Mouse (Mus musculus): Measurements from ENCODE around the gene Dnpep.

GRCm38 (mm10) chr1:75292476-75293330 lies 25.1 kb downstream of the Dnpep start:
- TF ChIP-seq EP300 (IDR thresholded peaks at IDR 0.05; ENCODE audit: low read depth) (no peak), CTCF (IDR thresholded peaks at IDR 0.05; ENCODE audit: low read depth) (no peak)

All from liver, embryonic 14.5 days (tissue).